Mouse (Mus musculus): Measurements from ENCODE around the gene Hikeshi. TPM values are rescaled to one million over a fixed set of nuclear protein-coding genes. Genes with fewer than 3 reads are reported as not detected.
A peak's percentile ranks its signal among the peaks of the same experiment; 100 is the strongest.

Gene Hikeshi
- total RNA-seq, 4 experiments from 2014 or later = 62.4 to 95.6 (median 84.5) TPM

DNA sequence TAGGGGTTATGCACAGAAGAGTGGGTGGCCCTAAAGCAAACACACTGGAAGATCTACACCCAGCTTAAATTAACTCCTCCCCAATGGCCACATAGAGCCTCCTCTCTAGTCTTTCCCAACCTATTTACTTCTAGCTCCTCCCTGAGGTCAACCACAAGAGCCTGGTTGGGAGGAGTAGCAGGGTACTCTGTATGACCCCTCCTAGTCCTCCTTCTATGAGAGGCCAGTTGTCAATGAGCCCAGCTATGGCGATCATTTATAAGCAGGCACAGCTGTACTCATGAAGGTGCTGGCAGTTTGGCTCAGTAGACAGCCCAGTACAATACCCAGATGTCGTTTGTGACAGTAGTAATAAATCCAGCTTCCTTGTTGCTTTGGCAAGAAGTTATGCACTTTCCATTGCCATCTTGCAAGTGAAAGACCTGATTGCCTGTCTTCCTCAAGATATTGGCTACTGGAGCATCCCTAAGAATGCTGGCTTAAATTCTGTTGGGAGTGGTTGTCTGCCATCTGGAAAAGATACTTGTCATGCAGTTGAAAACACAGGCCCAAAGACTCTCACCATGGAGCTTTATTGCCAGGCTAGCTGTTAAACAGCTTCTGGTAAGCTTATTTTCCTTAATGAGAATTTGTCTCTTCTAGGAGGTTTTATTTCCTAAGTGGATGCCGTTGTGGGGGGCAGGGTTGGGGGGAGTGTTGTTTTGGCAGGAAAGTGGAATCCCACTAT is 27.4 kb downstream of the Hikeshi start:
- DNase-seq (ENCODE audit: low spot score) = no peak

DNA sequence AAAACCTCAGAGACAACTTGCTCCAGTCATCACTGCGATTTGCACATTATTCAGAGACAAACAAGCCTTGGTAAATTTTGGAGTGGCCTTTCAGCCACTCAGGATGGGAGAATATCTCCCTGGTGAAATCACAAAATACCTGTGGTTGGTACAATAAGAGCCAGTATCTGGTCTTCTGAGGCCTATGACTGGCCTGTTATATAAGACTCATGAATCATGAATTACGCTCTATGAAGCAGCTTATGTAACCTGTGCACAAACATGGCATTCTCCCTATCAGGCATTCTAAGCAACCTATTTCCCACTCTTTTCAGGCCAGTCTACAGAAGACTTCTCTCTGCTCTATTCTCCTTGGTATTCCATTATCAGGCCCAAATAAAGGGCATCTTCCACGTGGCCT is 28.6 kb downstream of the Hikeshi start:
- DNase-seq (ENCODE audit: low spot score) = no peak

DNA sequence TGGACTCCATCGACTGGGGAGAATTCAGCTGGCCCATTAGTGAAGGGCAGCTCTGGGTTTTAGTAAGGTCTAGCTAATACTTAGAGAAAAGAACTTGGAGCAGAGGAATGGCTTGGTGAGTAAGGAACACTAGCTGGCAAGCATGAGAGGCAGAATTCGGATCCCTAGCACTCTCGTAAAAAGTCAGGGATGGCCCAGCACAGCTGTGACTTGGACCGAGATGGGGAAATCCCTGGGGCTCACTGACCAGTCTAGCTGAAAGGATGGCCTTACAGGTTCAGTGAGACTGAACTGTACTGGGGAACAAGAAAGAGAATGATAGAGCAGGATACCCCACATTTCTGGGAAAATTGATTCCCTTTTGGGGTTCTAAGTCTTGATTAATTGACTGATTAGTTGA is 31.3 kb downstream of the Hikeshi start:
- no peak for DNase-seq (ENCODE audit: low spot score)

DNA sequence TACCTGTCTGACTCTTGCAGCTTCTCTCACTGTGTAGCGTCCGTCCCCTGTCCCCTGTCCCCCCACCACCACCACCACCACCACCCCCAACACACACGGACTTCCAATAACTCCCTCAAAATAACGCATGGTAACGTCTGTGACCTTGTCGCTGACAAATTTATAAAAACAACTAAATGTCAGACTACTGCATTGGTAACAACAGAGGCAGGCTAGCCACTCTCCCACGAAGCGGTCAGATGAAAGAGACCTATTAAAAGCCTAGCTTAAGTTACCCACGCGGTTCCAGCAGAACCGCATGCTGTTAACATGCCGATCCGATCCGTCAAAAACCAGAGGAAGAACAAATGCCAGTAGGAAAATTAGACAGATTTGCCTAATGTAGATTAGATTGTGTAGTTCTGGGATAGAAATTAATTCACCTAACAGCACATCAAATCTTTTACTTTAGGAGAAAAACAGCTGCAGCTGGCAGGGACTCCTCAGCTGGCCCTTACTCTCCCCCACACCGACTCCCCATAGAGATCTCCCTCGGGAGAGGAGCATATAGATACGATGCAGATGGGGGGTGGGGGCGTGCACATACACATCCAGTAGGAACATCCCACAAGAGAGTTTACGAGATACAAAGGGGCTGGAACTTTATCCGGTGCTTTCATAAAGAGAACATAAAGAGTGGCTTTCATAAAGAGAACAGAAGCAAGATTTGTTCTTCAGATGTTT is 31.9 kb downstream of the Hikeshi start:
- no peak for DNase-seq (ENCODE audit: low spot score)

DNA sequence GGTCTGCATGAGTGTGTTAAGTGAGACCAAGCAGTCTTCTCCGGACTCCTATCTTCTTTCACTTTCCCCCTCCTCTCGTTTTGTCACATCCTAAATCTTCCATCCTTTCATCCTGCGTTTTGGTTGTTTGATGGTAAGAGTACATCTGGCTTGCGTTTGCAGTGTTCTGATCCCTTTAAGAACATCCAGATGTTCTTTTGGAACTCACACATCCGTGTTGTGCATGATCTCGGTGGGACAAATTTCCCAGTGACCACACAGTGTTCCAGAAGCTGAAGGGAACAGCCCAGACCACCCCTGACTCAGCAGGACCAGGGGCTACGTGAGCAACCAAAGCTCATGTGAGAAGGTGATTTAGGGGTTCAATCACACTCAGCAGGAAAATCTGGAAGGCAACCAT is 32.6 kb downstream of the Hikeshi start:
- no peak for DNase-seq (ENCODE audit: low spot score)

DNA sequence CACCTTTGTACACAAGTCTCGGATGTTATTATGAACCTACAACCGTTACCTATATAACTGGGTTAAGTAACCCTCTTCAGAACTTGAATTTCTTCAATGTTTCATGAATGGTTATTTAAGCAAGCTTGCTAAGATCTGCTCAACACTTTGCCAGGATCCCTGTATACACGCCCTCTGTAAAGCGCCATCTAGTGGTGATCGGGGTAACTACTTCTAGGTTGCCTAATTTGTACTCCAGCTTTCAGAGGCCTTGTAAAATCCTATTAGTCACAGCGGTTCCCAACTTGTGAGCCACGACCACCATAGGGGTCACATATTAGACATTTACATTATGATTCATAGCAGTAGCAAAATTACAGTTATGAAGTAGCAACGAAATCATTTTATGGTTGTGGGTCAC is 33.1 kb downstream of the Hikeshi start:
- DNase-seq (ENCODE audit: low spot score) = peak; percentile 77

DNA sequence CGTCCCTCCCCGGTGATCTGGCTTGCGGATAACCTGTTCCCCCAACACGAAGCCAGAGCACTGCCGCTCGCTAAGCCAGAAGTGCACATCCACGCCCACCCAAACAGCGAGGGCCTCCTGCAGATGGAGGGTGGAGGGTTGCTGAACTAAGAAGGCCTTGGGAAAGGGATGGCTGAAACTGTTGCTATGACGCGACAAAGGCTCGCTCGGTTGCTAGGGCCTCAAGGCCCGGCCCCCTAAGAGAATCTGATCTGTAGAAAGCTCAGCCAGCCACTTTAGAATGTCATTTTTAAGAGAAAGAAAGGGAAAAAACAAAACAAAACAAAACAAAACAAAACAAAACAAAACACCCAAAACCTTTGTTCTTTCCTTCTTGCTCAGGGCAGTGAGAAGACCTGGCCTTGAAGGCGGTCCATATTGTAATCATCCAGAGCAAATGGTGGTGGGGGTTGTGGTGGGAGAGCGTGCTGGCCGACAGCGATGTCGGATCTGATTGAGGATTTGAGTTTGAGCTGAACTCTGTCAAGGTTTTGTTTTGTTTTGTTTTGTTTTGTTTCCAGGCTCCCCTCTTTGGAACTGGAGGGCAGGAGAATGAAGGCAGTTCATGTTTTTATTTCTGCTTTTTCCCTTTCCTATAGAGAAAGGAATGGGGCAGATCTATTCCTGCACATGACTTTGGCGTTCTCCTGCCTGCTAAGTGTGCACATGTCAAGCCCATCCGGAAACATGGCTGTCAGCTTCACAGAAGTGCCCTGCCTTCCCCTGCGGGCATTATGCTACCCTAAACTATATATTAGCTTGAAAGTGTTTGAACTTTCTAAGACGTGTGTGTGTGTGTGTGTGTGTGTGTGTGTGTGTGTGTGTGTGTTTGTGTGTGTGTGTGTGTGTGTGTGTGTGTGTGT is 37.3 kb downstream of the Hikeshi start, which contains the start of gene Ccdc81:
TSS of gene Ccdc81 (minus strand) at position 188 of the 902 bp plus-strand sequence.
- DNase-seq (ENCODE audit: low spot score) = no peak

DNA sequence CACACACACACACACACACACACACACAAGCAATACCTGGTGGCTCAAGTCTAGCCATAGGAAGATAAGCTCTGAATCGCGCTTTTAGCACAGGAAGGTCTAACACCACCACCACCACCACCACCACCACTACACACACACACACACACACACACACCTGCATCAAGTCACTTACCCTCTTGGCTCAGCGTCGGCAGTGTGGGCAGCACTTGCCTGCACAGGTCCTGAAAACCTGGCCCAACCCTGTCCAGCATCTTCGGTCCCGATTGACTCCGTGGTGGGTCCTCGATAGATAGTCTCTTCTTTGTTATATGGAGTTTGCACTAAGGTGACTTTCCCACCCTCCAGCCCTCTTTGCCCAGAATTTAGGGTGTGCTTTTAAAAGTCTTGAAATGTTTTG is 38.0 kb downstream of the Hikeshi start:
- no peak for DNase-seq (ENCODE audit: low spot score)

DNA sequence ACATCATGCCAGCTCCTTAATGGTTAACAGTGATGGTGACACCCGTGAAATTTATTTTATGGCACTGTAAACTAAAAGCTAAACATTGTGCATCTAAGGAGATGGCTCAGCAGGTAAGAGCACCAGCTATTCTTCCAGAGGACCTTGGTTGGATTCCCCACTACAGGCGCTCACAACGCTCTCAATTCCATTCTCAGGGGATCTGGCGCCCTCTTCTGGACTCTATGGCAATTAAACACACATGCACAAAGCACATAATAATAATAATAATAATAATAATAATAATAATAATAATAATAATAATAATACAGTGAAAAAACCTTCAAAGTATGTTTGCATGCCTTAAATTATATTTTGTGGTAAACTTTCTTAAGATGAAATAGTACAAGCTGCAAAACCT is 49.1 kb downstream of the Hikeshi start:
- DNase-seq (ENCODE audit: low spot score) = no peak

DNA sequence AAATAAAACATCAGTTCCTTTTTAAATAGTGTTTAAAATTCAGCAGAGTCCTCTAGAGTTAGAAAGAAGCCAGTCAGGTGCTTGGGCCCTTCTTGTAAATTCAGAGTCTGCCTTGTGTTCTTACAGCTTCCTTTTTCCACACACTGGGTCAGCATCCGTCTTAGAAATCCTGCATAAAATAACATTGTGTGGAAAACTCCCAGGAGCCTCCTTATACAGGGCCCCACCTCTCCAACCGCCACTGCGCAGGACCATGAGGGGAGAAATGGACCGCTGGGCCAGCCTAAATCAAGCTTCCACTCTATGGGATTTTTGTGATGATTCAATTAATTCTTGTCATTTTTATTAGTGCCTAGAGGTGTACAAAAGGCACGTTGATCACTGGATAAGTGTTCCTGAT is 49.6 kb downstream of the Hikeshi start:
- DNase-seq (ENCODE audit: low spot score) = no peak

DNA sequence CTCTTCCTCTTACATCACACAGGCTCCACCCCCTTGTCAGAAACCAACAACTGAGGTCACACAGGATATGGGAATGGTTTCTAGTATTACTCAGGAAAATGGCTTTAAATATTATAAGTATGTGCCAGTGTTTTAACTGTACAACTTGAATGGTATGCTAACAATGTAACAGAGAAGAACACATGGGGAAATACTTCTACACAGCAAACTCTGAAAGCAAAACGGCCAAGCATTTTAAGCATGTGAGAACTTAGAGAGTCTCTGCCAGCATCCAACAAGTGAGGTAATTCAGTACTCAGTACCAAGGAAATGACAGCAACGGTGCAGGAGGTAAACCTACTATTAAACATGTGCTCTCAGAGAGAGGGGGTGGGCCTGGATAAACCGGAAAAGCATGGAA is 56.5 kb downstream of the Hikeshi start:
- DNase-seq (ENCODE audit: low spot score) = no peak

DNA sequence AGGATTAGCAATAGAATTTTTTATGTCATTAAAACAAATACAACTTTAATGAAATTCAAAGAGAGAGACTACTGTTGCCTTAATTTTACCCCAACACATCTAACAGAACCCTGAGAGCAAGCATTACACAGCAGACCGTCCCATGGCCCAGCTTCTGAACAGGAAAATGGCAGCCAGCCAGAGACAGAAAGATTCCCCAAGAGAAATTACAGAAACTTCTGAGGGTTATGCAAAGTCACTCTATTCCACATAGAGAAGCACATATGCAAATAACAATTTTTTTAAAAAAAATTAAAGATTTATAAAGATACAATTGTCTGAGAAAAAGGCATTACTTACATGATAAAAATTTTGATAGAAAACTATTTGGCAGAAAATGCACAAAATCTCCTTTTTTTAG is 61.3 kb downstream of the Hikeshi start:
- DNase-seq (ENCODE audit: low spot score) = peak; percentile 30

Other genes with a start within 250 kb of the Hikeshi start
- not detected for gene Ccdc81, start 37.6 kb downstream of the Hikeshi start, total RNA-seq (2022)
- gene Eed, start 39.8 kb upstream of the Hikeshi start, total RNA-seq (2022) = 10 to 100 TPM; 20.6 to 29.7 (median 25.5) TPM
- 100 to 1,000 TPM in 2 of 4 experiments, 10 to 100 TPM in 2; 88.7 to 106 (median 101) TPM for gene Picalm, start 189.0 kb upstream of the Hikeshi start, total RNA-seq (2022)

Measured in heart, adult 8-10 months (tissue).